Mouse (Mus musculus): Measurements from ENCODE around the gene Zic2.
"Not testable (repeated sequence)": the region's sequence is repeated elsewhere in the genome, so short reads cannot be mapped to it uniquely, and the experiment has no call there.

Zic2 gene

GRCm38 (mm10) chr14:122474891-122475556 is at the start of gene Zic2:
TSS of gene Zic2 (plus strand) at chr14:122475435.
- DNase-seq (ENCODE audit: low read depth, low spot score), result no peak

DNA sequence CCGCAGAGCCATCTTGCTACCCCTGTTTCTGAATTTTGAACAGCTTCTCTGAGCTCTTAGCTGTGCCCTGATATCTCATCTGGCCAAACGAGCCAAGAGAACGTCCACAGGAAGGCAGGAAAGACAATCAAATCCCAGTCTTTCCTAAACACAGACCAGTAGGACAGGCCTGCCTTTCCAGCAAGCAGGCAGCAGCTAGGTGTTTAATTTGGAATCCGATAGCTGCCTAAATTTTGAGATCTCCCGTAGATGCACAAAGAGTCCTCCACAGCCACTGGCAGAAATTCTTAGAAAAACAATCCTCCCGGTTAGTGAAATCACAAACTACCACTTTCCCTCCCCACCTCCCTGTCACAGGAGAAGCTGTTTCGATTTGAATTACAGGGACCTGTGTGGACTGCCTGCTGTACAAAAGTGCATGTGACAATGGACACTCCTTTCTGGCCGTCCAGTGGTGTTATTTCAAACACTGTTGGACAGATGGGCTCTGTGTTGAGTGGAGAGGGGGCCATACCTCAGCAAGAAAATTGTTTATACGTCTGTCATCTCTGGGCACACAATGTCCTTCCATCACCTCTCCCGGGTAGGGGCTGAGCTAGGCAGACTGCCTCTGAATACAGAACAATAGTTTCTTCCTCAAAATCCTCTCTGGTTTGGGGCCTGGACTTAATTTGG is 48.6 kb upstream of the Zic2 start:
- DNase-seq (ENCODE audit: low read depth, low spot score), result no peak

DNA sequence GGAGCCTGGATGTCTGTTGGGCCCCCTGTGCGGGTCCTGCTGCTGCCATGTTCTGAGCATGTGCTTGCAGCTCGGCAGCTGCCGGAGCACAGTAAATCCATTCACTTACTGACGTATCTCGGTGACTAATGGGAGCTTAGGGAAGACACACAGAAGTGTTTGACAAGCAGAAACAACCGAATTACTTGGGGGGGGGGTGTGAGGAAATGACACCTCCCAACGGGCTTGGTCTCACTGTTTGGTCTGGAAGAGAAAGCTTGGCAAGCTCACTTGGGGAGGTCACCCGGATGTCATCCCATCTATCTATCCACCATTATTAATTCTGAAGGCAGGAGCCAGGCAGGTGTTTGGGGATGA is 48.1 kb upstream of the Zic2 start:
- no peak for DNase-seq (ENCODE audit: low read depth, low spot score)

- DNase-seq (ENCODE audit: low read depth, low spot score), result no peak
These were observed 47.6 kb upstream of the Zic2 start for GRCm38 (mm10) chr14:122427654-122428053.

GRCm38 (mm10) chr14:122432558-122432957 is 42.7 kb upstream of the Zic2 start:
- no peak for DNase-seq (ENCODE audit: low read depth, low spot score)

DNA sequence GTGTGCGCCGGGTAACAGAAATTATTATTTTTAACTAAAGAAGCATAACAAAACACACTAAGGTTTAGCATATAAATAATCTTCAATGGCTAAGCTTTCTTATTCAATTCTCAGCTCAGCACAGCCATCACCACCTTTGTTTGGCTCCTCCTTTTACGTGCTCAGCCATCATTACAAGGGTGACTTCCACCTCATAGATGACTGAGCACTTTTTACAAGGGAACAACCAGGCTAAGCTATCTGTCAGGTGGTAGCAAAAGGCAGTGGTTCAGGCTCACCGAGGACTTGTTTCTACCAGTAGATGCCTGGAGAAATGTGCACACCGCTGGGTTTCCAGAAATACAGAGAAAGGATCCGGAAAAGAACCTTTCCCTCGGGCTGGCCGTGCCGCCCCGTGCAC is 41.2 kb upstream of the Zic2 start:
- peak; percentile 42 for DNase-seq (ENCODE audit: low read depth, low spot score)

DNA sequence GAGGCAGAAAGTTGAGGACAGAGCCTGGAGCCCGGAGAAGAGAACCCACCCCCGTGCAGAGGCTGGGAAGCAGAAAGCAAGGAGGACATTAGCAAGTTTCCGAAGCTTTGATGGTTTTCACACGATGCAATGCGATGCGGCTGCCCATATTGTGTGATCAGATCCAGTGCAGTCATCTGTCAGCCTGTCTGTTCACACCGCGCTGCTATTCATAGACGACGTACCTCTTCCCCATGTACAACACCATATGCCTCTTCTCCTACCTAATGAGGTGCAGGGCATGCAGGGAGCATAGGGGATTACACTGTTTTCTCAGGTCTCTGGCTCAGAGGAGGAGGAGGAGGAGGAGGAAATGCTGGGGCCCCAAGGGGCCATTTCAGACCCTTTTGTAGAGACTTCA is 38.4 kb upstream of the Zic2 start:
- DNase-seq (ENCODE audit: low read depth, low spot score), result no peak

- no peak for DNase-seq (ENCODE audit: low read depth, low spot score)
These were observed 25.4 kb upstream of the Zic2 start for GRCm38 (mm10) chr14:122449601-122450495.

GRCm38 (mm10) chr14:122450496-122451382 is 24.5 kb upstream of the Zic2 start, which contains the start of gene Gm5089:
TSS of gene Gm5089 (minus strand) at chr14:122451115.
- no peak for DNase-seq (ENCODE audit: low read depth, low spot score)

DNA sequence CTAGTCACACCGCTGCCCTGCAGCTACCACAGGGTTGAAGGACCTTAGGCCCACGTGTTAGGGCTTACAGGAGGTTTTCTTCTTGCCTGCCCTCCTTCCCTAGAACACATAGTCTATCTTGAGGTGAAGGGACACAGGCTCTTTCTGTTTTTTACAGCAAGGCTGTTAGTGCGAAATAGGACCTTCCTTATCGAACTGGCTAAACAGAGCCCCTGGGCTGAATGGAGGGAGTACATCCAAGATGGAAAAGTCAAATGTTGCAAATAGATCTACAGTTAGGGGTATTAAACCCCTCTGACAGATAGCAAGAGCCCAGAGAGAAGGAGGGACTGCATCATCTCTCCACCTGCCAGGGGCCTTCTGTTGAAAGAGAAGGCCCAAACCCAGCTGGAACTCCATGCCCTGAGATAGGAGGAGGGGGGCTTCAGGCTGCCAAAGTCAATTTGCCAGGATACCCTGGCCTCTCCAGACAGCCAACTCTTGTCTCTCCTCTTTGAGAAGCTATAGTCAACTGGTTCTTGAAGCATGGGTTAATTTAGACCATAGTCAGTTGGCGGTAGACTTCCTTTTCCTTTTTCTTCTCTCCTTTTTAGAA is 23.6 kb upstream of the Zic2 start:
- DNase-seq (ENCODE audit: low read depth, low spot score), result no peak

DNA sequence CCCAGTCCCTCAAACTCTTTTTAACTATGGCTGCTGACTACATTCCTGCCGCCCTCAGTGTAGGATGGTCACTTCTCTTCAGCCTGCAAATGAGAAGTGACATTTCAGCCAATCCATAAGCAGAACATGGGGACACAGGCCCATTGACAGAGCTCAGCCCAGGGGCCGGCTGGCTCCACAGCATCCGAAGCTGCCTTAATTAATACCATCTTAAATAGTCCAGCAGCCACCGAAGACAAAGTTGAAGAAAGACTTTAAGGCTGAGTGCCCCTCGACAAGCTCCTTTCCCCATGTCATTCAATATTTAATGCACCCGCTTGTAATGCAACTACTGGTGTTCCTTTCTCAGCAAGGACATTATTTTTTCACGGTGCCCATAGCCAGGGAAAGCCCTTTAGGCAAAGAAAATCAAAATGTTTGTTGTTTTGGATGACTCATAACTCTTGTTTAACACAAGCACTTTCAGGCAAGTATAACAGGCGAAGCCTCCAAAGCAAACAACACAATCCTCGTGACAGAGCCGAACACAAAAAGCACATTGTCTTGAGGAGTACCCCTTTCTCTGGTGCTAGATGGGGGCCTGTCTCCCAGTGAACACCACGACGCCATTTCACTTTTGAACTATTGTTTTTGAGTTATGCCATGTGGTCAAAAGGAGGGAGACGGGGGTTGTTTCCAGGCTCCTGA is 22.4 kb upstream of the Zic2 start:
- DNase-seq (ENCODE audit: low read depth, low spot score), result no peak

DNA sequence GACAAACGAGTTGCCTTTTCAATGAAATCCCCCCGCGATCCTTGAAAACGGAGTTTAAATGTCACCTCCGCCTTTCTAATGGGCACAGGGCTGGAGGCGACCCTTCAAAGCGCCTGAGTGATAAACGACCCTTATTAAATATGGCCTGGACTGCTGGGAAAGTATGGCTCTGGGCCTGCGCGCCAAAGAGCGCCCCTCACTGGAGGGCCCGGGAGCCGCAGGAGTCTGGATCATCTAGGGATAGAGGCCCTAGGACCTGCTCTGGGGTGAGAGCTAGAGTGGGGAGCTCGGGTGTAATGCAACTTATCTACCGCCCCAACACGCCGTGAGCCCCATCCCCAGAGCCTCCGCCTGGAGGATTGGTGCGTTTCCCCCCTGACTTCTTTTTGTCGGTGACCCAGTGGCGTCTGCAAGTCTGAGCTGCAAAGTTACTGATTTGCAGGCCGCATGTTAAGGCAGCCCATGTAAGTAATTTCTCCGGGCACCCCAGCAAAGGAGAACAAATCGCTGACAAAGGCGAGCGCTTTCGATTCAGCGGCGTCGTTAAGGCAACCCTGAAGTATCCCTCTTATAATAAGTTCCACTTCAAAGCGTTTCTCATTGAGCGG is 21.7 kb upstream of the Zic2 start:
- DNase-seq (ENCODE audit: low read depth, low spot score), result no peak

GRCm38 (mm10) chr14:122453996-122454738 is 21.1 kb upstream of the Zic2 start:
- DNase-seq (ENCODE audit: low read depth, low spot score), result no peak

GRCm38 (mm10) chr14:122454901-122455561 is 20.2 kb upstream of the Zic2 start:
- no peak for DNase-seq (ENCODE audit: low read depth, low spot score)

DNA sequence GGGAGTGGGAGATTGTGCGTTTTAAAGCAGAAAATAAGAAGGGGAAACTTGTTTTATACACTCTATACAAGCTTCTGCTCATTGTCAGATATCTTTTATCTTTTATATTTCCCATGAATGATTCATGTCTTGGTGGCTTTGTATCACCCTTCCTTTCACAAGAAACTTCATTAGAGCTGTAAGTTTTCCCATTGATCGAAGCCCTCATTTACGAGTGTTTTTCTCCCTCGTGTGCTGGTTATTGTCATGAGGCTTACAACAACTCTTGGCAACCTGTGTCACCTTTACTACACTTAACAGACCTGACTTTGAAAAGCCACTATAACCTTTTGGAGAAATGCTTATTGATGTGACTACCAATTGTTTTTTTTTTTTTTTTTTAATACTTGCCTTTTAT is 19.7 kb upstream of the Zic2 start:
- DNase-seq (ENCODE audit: low read depth, low spot score), result no peak

- DNase-seq (ENCODE audit: low read depth, low spot score), result not testable (repeated sequence)
These were observed 15.9 kb upstream of the Zic2 start for GRCm38 (mm10) chr14:122459332-122459731.

- no peak for DNase-seq (ENCODE audit: low read depth, low spot score)
These were observed 15.5 kb upstream of the Zic2 start for GRCm38 (mm10) chr14:122459776-122460175.

DNA sequence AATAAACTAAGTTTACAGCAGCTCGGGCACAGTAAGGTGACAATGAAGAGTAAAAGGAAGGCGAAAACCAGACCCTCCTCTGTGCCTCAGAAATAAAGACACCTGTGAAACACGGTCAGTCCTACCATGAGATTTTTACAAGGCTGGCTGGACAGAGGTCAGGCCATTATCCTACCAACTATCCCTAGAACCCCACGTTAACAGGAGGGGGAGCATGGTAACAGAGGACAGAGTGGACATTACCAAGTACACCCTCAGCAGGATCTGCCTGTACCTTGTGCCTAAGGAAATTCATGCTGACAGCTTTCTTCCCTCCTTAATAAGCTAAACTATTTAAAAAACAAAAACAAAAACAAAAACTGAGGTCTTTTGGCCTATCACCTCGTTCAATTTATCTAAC is 15.0 kb upstream of the Zic2 start:
- DNase-seq (ENCODE audit: low read depth, low spot score), result no peak

DNA sequence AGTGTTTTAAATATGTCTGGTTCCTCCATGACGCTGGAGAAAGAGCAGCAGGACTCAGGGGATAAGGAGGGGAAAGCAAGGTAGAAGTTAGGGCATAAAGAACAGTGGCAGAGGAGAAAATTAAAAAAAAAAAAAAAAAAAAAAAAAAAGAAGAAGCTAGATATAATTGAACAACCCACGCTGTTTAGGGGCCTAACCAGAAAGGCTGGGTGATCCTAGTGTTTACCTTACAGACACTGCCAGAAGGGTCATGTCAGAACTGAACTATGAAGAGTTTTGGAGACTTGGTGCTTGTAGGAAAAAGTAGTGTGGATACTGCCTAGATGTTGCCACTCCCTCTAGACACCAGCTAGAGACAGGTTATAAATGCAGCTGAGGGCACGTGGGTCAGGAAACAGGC is 13.7 kb upstream of the Zic2 start:
- DNase-seq (ENCODE audit: low read depth, low spot score), result no peak

Measured in WW6 (cell line).